Mouse (Mus musculus): ENCODE measurements at regions not wholly inside any gene's neighbourhood (a gene's known extent, or its start where the extent isn't known, plus 50 kb on each side); places are given as distances from the start of the nearest gene placed in this dataset.

GRCm38 (mm10) chr10:53852091-53852490 is 101.2 kb upstream of the Fam184a start:
- no peak for ATAC-seq (ENCODE audit: insufficient number of reproducible peaks, low FRiP score, low TSS enrichment)

GRCm38 (mm10) chr10:53850568-53850967 is 99.6 kb upstream of the Fam184a start:
- no peak for ATAC-seq (ENCODE audit: insufficient number of reproducible peaks, low FRiP score, low TSS enrichment)

GRCm38 (mm10) chr10:53813244-53813620 is 62.3 kb upstream of the Fam184a start:
- ATAC-seq (ENCODE audit: insufficient number of reproducible peaks, low FRiP score, low TSS enrichment), result no peak

- peak; percentile 58 for ATAC-seq (ENCODE audit: insufficient number of reproducible peaks, low FRiP score, low TSS enrichment)
Observed at GRCm38 (mm10) chr10:53812597-53813243, 61.8 kb upstream of the Fam184a start.

GRCm38 (mm10) chr10:53811904-53812596 is 61.1 kb upstream of the Fam184a start:
- ATAC-seq (ENCODE audit: insufficient number of reproducible peaks, low FRiP score, low TSS enrichment), result peak; percentile 96

- no peak for ATAC-seq (ENCODE audit: insufficient number of reproducible peaks, low FRiP score, low TSS enrichment)
Observed at GRCm38 (mm10) chr10:53806697-53807096, 55.8 kb upstream of the Fam184a start.

- ATAC-seq (ENCODE audit: insufficient number of reproducible peaks, low FRiP score, low TSS enrichment), result no peak
Observed at GRCm38 (mm10) chr10:53801048-53801641, 50.2 kb upstream of the Fam184a start.
